Mouse (Mus musculus): ENCODE results near the gene Taf3.

Gene Taf3

DNA sequence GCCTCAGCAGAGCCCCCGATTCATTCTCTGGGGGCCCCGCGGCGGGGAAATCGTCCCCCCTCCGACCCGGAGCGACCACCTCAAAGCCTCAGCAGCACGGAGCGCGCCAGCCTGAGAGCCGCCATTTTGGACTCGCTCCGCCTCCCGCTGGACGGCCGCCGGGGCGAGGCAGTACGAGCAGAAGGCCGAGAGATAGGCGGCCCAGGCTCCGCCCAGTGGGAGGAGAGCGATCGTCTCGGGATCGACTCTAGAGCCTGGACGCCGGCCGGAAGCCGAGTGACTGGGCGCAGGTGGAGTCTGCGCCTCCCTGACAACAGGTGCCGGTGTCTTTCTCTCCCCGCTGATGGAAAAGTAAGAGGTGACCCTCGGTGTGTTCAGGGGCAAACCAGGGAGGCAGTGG is at the start of gene Taf3:
TSS of gene Taf3 (minus strand) at position 136 of the 400 bp plus-strand sequence.
- DNase-seq (ENCODE audit: low spot score): peak; percentile 96

DNA sequence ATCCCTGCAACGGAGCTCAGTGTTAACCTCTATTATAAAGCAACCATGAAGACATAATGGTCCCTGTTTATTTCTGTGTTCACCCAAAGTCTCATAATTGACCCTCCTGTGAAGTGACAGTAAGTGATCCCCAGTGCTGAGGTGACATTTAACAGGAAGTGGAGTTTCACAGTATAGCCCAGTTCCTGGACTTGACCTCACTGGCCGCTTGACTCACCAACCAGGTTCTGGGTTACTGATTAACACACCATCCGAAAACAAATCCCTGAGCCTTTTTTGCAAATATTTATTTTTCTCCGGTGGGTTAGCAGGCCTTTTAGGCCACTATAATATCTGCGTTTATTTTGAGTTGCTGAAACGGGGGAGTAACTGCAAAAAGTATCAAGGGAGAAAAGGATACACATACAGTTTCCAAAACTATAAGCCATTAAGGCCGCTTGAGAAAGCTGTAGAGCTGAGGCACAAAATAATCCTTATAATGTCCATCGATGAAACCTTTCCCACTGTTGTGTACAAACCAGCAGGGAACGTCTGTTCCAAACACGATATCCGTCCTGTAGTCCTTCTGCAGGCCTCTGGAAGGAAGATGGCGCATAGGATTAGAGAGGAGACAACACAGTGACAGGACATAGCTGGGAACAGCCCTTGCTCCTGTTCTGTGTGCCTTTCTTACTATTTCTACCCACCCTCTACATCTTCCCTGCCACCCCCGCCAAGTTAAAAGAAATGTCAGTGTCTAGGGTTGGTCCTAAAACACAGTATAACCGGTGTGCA is 46.1 kb upstream of the Taf3 start:
- DNase-seq (ENCODE audit: low spot score): no peak

DNA sequence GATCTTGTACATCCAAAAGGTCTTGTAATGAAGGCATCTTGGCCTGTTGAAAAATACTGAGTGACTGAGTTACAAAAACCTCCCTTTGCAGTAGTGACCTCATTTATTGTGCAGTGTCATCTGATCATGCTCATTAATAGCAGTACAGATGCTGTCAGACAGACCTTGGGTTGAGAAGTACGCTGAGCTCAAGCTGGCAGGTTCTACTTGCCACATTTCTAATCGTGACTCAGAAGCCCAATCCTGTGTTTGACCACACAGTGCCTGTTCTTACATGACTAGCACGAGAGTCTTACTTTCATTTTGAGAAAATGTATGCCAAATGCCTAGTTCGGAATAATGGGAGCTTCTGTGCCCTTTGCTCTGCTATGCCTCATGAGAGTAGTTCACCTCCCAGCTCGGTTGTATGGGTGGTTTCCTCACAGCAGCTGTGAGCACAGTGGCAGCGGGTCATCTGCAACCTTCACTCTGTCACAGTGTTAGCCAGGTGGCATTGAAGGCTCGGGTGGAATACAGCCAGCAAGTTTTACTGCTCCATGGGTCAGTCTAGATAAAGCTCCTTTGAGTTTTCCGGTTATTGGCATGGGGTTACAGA is 39.0 kb upstream of the Taf3 start:
- DNase-seq (ENCODE audit: low spot score): no peak

DNA sequence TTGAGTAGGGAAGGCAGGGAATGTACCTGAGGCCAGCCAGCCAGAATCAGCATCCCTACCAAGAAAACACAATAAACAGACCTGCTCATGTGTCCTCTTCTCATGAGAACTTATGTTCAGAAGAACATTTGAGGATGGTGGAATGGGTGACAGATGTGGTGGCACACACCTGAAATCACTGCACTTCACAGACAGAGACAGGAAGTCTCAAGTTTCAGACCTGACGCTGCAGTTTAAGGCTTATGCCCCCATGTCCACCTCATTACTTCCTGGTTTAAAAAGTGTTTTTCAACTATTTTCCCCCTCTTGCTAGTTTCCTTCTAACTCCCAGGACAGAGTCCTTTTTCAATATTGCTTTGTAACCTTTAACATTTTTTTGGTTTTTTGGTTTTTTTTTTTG is 34.3 kb upstream of the Taf3 start:
- DNase-seq (ENCODE audit: low spot score): no peak

DNA sequence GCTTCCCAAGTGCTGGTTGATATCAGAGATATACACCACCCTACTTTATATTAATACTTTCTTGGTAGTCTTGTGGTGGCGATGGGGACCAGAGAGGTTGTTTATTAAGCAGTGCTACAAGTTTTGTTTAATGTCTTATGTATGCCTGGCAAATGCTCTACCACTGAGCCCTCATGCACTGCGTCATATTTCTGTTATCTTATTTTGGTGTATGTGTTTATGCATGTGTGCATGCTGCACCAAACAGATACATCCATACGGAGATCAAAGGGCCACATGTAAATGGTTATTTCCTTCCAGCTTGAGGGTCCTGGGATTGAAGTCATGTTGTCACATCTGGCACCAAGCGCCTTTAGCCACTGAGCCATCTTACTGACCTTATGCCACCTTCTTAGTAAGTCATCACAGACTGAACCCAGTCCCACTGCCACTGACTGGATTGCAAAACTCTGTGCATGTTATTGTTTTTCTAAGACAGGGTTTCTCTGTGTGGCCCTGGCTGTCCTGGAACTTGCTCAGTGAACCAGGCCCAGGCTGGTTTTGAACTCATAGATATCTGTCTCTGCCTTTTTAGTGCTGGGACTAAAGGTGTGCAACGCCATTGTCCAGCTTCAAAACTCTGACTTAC is 33.2 kb upstream of the Taf3 start:
- no peak for DNase-seq (ENCODE audit: low spot score)

DNA sequence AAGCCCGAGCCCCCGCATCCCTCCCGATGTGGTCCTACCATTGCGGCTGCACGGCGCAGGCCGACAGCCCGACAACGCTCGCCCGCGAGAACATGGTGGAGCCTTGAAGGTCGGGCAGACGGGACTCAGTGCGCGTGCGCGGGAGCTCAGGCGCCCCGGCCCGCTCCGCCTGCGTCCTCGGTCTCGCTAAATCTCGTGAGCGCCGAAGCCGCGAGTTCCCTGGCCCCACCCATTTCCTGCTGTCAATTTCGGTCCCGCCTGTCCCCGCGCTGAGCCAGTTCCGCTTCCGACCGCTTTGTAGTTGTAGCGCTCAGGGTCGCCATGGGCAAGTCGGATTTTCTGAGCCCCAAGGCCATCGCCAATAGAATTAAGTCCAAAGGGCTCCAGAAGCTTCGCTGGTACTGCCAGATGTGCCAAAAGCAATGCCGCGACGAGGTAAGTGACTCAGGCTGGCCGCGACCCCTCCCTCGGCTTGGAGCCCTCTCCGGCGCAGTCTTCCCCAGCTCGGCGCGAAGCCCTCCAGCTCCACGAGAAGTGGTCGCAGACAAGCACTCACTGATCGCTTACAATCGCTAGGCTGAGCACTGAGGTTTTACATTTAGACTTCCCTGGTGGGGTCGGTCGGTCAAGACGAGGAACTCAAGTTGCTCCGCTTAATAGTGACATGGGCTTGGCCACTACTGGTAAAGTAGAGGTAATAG is 32.1 kb upstream of the Taf3 start, which contains the start of the genes Atp5c1 and Kin:
TSS of gene Atp5c1 (minus strand) at position 201 of the 701 bp plus-strand sequence.
TSS of gene Kin (plus strand) at position 284 of the 701 bp plus-strand sequence.
- DNase-seq (ENCODE audit: low spot score): peak; percentile 99

DNA sequence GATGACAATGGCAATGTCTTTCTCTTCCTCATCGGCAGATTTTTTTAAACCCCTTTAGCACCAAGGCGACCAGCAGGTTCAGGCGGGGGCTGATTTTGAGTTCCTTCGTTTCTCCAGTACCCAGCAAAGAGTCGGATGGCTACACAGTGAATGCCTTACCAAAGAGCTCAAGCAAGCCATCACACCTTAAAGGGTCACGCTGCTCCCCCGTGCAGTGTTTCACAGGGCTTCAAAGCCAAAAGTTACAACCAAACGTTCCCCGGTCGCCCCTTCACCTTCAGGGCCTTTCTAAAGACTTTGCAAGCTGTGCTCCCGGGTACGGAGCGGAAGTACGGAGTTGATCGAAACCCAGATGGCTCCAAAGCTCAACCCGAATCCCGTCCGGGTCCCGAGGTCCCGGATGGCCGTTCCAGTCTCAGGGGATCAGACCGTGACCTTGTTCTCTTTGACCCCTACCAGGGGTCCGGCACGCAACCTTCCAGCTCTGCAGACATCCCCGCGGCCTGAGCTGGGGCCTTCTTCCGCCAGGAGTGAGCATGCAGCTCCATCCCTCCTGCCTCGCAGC is 31.4 kb upstream of the Taf3 start:
- no peak for DNase-seq (ENCODE audit: low spot score)

DNA sequence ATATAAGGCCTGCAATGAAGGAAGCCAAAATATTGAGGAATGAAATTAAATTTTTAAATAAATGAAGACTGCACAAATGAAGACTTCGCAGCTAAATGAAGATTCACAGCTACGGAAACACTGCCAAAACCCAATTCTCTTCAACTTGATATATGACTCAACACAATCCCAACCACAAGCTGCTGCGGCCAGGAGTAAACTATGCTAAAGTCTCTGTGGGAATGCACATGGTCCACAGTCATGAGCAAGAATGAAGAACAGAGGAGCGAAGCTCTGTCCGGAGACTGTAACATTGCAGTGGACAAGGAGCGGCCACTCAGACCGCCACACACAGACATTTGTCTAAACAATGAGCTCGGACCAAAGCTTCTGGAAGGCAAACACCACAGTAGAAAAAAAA is 28.3 kb upstream of the Taf3 start:
- DNase-seq (ENCODE audit: low spot score): no peak

DNA sequence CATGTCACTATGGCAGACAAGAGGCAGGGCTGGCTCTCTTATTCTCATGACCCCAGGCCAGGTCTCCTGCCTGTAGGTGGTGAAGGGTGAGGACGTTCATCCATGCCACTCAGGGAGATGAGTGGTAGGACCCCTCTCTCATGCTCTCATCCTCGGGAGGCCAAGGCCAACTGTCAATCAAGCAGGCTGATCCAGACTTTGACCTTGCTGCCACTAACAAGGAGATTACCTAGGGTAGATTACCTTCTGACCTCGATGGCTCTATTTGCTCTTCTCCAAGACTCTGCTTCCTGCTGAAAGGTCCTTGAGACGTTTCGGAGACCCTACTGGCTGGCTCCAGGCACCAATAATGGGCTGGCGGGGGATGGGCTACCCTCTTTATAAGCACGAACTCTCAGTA is 26.1 kb upstream of the Taf3 start:
- DNase-seq (ENCODE audit: low spot score): no peak

DNA sequence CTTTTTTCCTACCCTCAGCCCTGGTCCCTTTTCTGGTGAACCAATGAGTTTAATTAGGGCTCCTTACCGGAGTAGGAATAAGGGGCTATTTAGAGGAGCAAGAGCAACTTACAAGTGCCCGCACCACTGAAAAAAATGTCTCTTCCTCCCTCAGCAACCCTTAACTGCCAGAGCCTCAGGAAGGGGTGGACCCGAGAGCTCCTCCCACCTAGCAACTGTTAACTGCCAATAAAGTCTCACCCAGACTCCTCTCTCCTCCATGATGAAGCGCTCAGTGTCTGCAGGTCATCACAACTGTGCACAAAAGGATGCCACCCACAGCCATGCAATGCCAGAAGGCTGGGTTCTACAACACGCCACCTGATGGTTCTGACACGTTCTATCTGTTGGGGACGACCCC is 23.4 kb upstream of the Taf3 start:
- DNase-seq (ENCODE audit: low spot score): no peak

DNA sequence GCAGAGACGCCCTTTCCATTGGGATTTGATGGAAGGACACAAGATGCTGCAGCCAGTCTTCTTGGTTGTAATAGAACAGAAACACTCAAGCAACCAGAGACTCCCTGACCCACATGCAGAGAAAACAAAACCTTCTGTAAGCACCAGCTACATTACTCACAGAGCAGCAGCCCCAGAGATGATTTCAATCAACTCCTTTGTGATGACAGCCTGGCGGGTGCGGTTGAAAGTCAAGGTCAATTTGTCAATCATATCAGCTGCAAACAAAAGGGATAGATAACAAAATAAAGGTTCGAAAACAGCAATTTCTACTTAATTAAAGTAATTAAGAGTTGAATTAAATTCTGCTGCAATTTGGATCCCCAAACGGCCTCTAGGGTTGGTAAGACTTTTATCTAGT is 10.4 kb upstream of the Taf3 start:
- no peak for DNase-seq (ENCODE audit: low spot score)

DNA sequence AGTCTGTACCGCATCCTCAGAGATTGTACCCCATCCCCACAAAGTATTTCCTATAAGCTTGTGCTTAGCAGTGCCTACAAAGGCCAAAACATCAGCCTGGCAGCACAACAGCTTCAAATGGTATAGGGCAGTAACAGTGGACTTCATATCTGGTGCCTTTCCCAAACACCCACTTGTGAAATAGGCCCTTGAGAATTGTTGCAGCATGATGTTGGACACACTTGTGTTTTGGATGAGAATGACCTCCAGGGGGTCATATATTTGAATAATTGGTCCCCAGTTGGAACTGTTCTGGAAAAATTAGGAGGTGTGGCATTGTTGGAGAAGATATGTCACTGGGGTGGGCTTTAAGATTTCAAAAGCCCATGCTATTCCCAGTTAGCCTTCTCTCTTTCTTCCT is 3.6 kb upstream of the Taf3 start:
- DNase-seq (ENCODE audit: low spot score): no peak

DNA sequence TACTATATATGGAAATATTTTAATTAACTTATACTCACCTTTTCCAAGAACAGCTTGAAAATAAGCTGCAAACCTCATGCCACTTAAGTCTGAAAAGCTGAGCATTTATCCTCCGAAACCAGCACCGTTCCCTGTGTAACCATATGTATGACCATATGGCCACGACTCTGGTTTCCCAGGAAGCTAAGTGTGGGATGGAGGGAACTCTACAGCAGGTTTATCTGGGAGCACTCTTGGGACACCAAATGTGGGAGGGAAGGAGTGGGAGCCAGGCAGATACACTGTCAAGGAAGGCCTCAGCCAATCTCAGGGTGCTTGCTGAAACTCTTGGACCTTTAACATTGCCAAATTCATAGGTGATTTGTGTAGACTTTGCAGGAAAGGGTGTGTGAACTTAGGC is 2.5 kb upstream of the Taf3 start:
- no peak for DNase-seq (ENCODE audit: low spot score)

DNA sequence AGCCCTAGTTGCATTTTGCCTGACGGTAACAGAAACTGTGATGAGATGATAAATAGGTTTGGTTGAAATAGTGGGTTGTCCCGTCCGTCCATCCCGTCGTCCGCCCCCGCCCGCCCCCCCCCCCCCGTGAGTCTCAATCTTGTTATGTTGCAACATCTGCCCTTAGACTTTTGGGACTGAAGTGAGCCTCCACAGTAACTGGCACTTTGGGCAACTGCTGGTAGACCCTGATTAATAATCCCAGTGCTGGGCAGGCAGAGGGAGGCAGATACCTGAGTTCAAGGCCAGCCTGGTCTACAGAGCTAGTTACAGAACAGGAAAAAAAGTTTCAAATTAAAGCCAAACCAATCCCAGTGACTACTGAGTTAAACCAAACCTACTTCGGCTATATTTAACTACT is 1.1 kb upstream of the Taf3 start:
- DNase-seq (ENCODE audit: low spot score): no peak

DNA sequence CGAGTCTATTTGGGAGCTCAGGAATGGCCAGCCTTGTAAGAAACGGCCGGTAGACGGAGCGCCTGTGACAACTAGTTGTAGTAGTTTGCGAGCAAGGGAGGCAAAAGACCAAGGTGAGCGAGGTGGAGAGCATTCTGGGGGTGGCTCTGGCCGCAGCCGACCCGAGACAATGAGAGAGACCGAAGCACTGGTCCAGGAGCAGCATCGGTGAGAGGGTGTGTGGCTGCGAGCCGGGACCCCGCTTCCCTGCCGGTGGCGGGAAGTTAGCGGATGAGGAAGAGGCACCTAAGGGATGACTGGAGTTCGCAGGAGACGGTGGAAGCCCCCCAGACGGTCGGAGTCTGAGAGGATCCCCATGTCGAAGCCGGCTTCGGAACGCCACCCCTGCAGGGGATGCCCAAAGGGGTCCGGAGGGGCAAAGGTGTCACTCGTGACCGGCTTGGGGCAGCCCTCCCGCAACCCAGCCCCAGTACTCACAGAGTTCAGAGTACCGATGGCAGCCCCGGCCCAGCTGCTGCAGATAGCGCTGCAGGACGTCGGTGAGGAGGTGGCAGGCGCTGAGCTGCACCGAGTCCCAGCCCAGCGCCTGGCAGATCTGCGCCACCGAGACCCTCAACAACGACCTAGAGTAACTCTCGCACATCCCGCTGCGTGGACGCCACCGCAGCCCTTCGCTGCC is 499 bp downstream of the Taf3 start:
- peak; percentile 62 for DNase-seq (ENCODE audit: low spot score)

DNA sequence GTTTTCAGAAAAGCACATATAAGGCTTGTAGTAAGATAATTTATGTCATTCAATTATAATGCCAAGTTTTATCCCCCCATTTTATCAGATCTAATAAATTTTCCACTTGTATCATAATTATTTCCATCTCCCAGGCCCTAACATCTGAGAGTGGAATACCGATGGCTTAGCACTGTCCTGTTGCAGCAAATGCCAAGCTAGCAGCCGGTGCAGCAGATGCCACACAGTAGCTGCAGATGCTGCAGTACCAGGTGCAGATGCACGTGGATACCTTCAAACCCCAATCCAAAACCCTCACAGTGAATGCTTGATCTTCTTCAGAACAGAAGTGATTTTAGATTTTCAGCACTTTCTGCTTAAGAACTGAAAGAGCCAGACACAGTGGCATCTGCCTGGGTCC is 13.4 kb downstream of the Taf3 start:
- no peak for DNase-seq (ENCODE audit: low spot score)

DNA sequence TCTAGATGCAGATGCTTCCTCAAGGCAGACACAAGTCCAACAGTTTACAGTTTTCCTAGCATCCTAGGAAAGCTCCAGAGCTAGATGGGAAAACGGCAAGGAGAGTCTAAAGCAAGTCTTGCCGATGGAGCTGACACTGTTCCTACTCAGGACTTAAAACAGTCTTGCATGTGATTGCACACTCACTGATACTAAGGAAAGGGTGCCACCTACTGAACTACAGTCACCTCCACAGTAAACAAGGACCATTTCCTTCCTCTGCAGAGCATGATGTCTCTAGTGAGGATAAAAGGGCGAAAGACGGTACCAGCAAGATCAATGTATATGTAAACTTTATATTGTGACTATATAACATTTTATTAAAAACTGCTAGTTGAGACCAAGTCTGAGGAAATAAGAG is 14.7 kb downstream of the Taf3 start:
- no peak for DNase-seq (ENCODE audit: low spot score)

DNA sequence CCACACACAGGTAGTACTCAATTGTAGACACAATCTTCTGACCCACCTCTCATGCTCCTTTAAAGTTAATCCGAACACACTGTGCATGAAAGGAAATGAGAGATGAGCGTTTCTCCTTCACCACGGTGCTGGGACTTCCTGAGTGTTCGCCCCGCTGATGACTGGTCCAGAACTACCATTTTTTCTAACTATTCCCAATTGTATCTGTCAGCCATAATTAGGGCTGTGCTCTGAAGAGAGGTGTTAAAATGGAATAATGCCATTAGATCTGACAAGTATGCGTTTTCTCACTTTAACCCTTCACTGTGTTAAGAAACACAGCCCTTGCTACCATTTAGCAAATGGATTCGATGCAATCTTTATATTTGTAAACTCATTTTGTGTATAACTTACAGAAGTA is 18.6 kb downstream of the Taf3 start:
- DNase-seq (ENCODE audit: low spot score): no peak

DNA sequence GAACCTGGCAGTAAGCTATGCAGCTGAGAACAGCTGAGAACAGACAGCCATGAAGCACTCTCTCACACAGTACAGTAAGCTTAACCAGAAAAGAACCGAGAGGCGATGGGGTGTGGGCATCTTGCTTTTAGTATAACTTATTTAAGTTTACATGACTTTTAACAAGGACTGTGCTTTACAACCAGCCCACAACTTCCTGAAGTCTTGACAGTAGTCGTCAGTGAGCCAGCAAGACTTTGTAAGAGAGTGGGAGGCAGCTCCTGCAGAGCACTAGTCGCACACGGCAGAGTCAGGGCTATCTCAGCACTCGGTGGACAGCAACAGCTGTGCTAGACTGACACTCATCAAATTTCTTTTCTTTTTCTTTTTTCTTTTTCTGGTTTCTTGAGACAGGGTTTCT is 24.1 kb downstream of the Taf3 start:
- no peak for DNase-seq (ENCODE audit: low spot score)

DNA sequence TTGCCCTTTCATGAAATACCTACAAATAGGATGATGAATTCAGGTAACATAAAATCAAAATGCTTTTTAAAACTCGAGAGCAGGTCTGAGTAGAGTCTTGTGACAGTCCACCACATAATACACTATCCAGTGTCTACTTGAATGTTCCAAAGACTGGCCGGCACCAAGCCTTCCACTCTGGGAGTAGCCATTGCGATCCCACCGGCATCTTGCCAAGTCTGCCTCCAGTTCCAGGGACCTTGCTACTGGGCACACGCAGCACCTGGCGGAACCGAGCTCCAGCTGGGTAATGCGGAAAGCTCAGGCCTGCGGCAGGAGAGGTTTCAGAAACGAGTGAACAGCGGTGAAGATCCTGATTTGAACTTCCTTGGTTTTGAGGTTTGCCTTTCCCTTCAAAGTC is 27.1 kb downstream of the Taf3 start:
- no peak for DNase-seq (ENCODE audit: low spot score)

DNA sequence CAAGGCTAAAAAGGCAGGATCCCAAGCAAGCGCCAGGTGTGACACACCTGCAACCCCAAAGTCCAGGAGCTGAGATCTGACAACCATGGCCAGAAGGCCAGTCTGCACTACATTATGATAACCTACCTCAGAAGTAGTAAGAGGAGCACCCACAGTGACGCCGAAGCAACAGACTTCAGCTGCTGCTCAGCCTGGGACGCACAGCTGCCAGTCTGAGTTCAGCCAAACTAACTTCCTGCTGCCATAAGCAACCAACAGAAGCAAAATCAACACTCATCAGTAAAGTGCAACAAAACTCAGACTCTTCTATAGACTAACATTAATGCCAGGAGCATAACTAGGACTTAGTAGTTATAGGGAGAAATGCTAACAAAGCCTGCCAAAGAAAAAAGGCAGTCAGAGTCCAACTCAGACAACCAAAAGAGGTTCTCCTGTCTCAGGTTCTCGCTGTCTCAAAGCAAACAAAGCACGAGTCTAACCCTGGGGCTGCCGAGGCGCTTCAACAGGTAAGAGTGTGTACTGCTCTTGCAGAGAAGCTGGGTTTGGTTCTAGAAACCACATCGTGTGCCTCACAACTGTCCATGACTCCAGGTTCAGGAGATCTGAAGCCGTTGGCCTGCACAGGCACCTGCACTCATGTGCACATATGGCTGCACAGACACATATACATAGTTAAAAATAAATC is 33.3 kb downstream of the Taf3 start:
- DNase-seq (ENCODE audit: low spot score): no peak
